Mouse (Mus musculus): ENCODE results near the gene Cwc27.

Cwc27 gene

DNA sequence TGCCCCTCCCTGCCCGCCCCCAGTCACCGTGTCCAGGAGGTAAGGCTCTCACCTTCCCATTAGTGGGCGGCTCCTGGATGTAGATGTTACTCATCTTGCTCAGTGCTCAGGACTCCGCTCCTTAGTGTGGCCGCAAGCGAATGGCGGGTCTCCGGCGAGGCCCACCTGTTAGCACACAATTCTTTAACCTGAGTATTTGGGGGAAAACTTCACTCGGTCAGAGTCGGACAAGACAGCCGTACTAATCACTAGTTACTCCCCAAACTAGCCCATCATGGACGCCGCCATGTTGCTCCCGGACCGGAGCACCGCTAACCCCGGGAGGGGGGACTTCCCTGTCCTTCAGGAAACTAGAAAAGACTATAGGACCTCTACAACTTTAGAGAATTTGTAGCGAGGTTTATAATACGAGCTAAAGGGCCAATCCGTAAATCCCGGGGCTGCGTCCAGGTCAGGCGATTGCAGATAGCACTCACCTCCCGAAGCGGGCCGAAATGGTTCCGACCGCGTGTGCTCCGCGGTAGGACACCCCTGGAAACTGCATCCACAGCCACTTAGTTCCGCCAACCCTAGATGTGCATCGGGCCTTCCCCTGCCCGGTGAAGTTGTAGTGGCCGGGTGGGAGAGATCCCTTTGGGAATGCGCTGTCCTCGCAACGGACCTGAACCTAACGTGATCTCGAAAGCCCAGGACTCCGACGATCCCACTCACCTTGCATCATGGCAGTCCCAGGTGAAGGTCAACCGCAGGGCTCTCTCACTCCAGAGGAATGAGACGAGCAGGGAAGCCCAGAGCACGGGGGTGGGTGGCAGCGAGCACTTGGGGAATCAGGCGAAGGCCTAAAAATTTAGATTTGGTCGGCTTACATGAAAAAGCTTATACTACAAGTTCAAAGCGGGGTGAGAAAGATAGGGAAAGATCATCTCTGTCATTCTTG, at the start of gene Cwc27:
Gene Cwc27 (minus strand): TSS at position 508 of the 937 bp plus-strand sequence.
- peak; percentile 86 for DNase-seq (ENCODE audit: low read depth, low spot score)

- DNase-seq (ENCODE audit: low read depth, low spot score), result no peak
Observed at GRCm38 (mm10) chr13:104866726-104867125, 49.8 kb upstream of the Cwc27 start.

- no peak for DNase-seq (ENCODE audit: low read depth, low spot score)
Observed at GRCm38 (mm10) chr13:104863127-104863979, 46.4 kb upstream of the Cwc27 start, which contains the start of gene Shisal2b. Gene Shisal2b, minus strand, starts transcription at chr13:104863893.

DNA sequence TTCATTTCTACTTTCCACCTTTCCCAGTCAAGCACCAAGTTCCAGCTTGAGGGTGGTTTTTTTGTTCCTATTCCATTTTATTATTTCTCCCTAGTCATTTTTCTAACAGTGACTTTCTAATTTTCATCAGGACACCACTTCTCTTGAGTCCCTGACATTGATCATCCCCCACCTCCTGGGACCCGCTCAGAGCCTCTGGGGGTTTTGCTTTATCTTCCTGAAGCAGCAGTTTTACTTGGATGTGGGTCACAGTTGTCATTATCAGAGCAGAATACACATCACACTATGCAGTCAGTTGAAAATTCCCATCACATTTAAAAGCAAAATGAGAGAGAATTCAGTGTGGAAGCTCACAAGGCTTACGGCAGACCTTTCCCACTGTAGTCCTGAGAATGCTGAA, 36.7 kb upstream of the Cwc27 start:
- no peak for DNase-seq (ENCODE audit: low read depth, low spot score)

- DNase-seq (ENCODE audit: low read depth, low spot score), result no peak
Observed at GRCm38 (mm10) chr13:104843295-104844089, 26.6 kb upstream of the Cwc27 start.

DNA sequence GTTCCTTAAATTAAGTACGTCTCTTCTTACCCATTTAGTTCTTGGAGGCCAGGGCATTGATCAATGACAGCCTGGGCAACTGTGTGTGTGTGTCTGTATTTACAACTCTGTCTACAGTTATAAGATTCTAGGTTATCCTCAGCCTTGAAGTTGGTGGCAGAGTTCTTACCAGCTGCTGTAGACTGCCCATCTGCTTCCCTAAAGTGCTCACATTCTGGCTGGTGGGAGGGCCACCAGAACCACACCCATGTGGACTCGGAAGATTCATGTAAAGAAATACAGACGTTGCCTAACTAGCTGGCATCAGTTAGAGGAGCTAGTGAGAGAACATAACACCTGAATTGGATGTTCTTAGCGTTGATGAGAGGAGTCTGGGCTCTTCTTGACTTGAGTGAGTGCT, 25.0 kb upstream of the Cwc27 start:
- no peak for DNase-seq (ENCODE audit: low read depth, low spot score)

GRCm38 (mm10) chr13:104837628-104838027, 20.7 kb upstream of the Cwc27 start:
- DNase-seq (ENCODE audit: low read depth, low spot score), result no peak

GRCm38 (mm10) chr13:104832811-104833210, 15.9 kb upstream of the Cwc27 start:
- no peak for DNase-seq (ENCODE audit: low read depth, low spot score)

GRCm38 (mm10) chr13:104825470-104825869, 8.5 kb upstream of the Cwc27 start:
- DNase-seq (ENCODE audit: low read depth, low spot score), result no peak

- DNase-seq (ENCODE audit: low read depth, low spot score), result no peak
Observed at GRCm38 (mm10) chr13:104822411-104822838, 5.5 kb upstream of the Cwc27 start.

- DNase-seq (ENCODE audit: low read depth, low spot score), result no peak
Observed at GRCm38 (mm10) chr13:104821908-104822307, 5.0 kb upstream of the Cwc27 start.

DNA sequence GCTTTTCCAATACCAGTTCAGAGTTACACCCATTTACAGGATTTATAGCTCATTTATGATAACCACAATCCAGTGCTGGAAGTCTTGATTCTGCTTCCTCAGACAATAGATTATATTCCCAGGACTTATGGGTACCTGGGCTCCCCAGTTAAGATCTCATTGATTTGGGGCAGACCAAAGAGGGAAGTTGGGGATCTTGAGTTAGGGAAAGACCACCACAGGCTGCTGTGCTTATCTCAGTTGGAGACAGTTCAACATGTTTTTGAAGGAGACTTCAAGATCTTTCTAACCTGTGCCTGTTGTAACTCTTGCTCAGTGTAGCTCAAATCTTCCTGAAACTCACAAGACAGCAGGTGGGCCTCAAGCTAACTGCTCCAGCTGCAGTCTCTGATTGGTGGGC, 4.2 kb upstream of the Cwc27 start:
- DNase-seq (ENCODE audit: low read depth, low spot score), result no peak

DNA sequence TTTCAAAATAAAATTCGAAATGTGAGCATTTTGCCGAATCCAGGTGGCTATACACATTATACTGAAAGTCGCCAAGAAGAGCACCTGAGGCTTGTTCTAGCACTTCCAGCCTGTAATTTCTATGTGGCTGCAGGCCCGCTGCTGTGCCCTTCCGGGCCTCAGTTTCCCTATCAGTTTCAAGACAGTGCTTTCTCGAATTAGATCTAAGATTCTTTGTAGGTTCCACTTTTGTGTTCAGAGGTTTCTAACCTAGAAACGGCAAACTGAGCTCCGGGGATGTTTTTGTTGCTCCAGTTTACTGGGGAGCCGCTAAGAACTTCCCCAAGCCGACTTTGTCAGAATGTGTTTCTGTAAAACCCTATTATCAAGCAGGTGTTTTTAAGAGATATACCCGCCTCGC, 754 bp upstream of the Cwc27 start:
- peak; percentile 22 for DNase-seq (ENCODE audit: low read depth, low spot score)

DNA sequence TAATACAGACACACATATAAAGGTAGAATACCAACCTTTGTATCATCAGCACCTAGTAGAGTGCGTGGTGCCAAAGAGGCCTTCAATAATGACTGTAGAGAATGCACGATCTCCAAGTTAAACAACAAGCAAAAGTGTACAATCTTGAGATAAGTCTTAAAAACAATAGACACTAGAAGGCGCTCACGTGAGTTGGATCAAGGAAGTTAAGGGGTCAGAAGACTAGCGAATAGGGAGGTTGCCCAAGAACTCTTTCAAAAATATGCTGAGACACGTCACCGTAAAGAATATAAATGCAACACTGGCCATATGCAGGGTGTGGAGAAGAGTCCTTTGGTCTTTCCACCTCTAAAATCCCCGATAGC, 690 bp downstream of the Cwc27 start:
- DNase-seq (ENCODE audit: low read depth, low spot score), result no peak

- DNase-seq (ENCODE audit: low read depth, low spot score), result no peak
Observed at GRCm38 (mm10) chr13:104805681-104806080, 11.3 kb downstream of the Cwc27 start.

GRCm38 (mm10) chr13:104799566-104800182, 17.3 kb downstream of the Cwc27 start:
- DNase-seq (ENCODE audit: low read depth, low spot score), result no peak

DNA sequence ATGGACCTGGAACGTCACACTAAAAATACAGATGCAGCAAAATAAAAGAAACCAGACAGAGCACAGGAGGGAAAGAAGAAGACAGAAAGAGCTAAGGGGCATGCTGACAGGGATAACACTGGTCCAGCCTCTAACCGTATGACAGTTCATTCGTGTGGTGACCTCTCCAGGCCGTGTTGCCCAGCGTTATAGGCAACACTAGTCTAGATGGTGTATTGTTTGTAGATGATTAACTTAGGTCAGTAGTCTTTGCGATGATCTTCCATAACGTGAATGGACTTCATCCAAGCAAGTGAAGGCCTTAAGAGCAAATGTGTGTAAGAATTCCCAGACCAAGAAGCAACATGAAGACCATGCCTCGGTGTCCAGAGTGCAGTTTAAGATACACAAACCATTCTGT, 17.9 kb downstream of the Cwc27 start:
- no peak for DNase-seq (ENCODE audit: low read depth, low spot score)

GRCm38 (mm10) chr13:104794421-104794820, 22.5 kb downstream of the Cwc27 start:
- no peak for DNase-seq (ENCODE audit: low read depth, low spot score)

DNA sequence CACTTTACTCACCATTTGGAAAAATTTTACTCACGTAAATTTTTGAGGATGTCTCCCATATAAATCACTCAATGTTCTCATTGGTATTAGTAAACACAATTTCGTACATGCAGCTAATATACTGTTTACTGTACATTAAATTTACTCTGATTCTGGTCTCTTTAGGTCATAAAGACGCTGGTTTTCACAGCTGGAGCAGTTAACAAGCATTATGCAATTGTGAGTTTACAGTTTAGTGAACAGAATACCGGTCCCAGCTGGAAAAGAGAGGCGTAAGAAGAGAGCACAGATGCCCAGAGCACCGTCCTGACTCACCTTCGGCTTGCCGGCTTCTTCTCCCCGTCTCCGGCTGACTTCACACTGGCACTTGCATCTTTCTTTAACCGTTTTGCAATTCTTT, 24.8 kb downstream of the Cwc27 start, which contains the start of gene Srek1ip1:
Gene Srek1ip1 (plus strand): TSS at position 301 of the 400 bp plus-strand sequence.
- DNase-seq (ENCODE audit: low read depth, low spot score), result no peak

GRCm38 (mm10) chr13:104789663-104790062, 27.3 kb downstream of the Cwc27 start:
- DNase-seq (ENCODE audit: low read depth, low spot score), result peak; percentile 12

- DNase-seq (ENCODE audit: low read depth, low spot score), result no peak
Observed at GRCm38 (mm10) chr13:104787260-104787659, 29.7 kb downstream of the Cwc27 start.

All from c-Kit-negative CD71-positive TER-119-positive erythroid progenitor cells, embryonic 14.5 days (primary cell).